Mouse (Mus musculus) gastrocnemius, postnatal 25 days (tissue): Measurements from ENCODE around the gene Cnpy2. TPM values are rescaled to one million over a fixed set of nuclear protein-coding genes. Genes with fewer than 3 reads are reported as not detected.
A peak's percentile ranks its signal among the peaks of the same experiment; 100 is the strongest.

Experiments used
- DNase-seq: peaks from one replicate; pipeline ENCODE4 v3.0.0; 2022
- total RNA-seq, 2 experiments: library from RNA; stranded (reverse); gene quantifications; 1 replicate in 1 of 2; 2 replicates in 1 of 2; pipeline ENCODE4 v1.2.3; 2021

The Cnpy2 gene
- total RNA-seq, 2 experiments from 2014 or later, result 45.5 to 47.9 TPM

DNA sequence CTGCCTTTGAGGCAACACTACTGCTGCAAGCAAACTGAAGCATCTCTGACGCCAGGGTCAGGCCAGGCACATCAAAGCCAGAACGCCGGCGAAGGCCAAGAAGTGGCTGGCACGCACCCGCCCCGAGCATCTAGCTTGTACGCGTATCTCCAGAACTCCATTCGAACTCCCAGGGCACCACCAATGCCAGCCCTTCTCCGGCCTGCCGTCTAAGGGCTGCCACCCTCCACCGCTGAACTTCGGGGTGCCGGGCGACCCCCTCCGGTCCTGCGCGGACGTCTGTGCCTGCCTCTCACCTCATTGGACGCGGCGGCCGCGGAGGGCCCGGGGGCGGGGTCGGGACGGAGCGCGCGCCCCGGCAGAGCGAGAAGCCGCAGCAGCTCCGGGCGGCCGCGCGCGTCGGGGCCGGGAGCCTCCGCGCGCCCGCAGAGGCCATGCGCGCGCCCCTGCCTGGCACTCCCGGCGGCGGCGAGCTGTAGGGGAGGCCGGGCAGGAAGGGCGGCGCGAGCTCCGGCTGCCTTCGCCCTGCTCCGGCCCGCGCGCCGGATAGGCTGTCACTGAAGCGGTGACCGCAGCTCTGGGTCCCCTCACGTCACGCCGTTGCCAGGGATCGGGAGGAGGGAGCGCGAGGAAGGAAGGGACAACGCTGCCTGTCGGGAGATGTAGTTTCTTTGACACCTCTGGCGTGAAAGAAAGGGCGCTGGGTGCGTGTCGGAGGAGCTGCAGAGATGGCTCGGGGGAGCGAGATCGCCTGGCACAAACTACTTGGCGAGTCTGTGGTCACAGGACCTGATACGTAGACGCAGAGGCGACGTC, 46.4 kb downstream of the Cnpy2 start, which contains the start of gene Coq10a:
Coq10a (minus strand) TSS at position 596 of the 816 bp plus-strand sequence.
- DNase-seq, result peak; percentile 95

DNA sequence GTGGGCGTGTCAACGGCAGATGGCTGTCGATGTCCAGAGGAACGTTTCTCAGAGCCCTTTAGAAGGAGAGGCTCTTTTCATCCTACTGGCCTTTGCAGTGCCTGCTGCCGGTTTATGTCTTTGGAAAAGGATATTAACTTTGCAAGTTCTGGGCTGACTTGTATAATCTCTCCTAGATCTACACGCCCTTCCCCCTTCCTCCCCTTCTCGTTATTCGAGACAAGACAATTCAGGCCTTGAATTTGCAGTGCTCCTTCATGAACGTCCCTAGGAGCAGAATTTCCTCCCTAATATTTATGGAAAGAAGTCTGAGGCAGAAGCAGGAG, 46.9 kb downstream of the Cnpy2 start:
- DNase-seq, result no peak

DNA sequence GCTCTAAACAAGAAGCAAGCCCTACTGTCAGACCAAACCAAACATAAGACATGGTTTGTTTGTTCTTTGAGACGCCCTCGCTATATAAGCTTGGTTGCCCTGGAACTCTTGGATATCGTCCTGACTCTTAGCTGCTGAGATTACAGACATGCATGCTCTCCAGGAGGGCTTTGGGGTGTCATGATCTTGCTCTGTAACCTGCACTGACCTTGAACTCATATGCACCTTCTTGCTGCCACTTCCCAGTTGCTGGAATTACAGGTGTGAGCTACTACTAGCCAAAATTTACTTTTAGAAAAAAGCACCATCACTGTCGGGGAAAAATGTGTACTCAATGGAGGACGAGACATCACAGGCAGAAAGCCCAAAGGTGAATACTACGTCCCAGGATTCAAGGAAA, 47.3 kb downstream of the Cnpy2 start:
- no peak for DNase-seq

DNA sequence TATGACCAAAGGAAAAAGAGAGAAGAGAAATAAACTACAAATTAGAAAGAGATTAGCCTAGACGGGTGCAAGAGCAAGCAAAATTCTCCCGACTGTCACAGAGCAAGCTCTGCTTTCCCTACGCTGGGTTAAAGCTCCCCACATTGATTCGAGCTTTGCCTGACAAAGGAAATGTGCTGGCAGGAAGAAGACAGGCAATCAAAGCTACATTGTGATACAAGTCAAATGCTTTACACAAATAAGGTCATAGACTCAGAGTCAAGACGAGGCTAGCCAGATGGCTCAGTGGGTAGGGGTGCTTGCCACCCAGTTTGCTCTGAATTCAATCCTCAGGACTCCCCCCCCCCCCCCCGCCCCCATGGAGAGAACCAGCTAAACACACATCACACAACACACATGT, 47.8 kb downstream of the Cnpy2 start:
- DNase-seq, result no peak

DNA sequence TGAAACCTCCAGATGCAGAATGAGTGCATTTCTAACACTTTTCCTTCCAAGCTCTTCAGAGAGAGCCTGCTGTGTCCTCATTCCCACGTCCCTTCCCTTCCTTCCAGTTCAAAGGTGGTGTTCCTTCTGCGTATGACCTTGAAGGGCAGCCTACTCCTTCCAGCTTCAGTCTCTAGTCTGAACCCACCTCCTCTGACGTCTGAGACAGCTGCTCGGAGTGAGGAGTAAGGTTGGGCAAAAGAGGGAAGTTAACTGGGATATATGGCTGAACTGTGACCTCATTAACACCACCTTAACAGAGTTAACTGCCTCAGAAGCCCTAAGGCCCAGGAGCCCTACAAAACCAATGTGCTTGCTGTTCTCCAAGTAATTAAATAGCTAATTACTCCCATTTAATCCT, 48.3 kb downstream of the Cnpy2 start:
- no peak for DNase-seq

DNA sequence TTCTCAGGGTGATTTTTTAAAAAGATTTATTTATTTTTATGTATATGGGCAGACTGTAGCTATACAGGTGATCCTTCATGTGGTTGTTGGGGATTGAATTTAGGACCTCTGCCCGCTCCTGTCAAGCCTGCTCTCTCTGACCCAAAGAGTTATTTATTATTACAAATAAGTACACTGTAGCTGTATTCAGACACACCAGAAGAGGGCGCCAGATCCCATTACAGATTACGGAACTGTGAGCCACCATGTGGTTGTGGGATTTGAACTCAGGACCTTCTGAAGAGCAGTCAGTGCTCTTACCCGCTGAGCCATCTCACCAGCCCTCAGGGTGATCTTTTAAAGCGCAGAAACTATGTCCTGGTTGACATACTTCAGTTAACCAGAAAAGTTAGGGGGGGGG, 49.9 kb downstream of the Cnpy2 start:
- no peak for DNase-seq

DNA sequence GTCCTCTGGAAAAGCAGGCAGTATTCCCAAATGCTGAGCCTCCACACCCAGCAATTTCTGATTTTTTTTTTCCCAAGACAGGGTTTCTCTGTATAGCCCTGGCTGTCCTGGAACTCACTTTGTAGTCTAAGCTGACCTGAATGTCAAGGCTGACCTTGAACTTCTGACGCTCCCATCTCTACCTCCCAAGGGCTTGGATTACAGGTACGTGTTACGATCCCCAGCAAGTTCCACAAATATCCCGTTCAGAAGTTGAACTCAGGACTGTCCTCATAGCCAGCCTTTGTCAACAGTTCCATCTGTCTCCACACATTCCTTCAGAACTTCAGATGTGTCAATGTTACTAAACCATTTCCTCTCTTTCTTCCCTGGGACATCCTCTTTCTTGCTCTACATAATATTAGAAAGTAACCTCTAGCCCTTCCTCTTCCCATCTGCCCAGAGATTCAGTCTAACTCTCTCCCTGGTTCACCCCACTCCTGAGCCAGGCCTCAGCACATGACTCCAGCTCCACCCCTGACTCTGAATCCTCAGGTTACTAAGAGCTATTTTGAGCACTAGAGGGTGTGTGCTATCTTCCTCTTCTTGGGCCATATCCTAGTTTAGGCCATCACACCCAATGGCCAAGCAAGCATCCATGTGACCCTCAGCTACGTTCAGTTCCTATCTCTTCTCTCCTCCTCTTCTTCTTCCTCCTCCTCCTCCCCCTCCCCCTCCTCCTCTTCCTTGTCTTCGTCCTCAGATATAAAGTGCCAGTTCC, 50.9 kb downstream of the Cnpy2 start:
- DNase-seq, result peak; percentile 70

DNA sequence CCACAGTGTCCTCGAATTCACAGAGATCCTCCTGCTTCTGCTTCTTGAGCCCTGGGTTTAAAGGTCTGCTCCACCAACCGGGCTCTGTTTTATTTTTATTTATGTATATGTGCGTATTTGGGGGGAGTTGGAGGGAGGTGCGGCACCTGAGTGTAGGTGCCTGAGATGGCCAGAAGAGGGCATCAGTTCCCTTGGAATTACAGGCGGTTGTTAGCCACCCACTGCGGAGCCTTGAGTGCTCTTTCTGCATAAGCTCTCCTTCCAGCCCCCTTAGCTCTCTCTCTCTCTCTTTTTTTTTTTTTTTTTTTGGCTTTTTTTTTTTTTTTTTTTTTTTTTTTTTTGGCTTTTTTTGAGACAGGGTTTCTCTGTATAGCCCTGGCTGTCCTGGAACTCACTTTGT, 52.1 kb downstream of the Cnpy2 start:
- no peak for DNase-seq

DNA sequence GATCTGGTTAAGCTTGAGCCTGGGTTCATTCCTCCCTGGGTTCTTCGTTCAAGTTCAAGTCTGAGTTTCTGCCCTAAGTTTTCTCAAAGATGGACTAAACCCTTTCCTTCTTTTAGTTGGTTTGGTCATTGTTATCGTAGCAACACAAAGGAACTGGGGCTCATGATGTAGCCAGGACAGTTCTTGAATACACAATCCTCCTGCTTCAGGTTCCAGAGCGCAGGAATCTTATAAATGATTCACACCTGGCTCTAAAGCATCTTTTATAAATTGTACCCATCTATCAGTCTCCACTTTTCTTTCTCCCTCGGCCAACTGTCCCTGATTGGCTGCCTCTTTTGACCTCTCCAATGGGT, 53.8 kb downstream of the Cnpy2 start:
- no peak for DNase-seq

DNA sequence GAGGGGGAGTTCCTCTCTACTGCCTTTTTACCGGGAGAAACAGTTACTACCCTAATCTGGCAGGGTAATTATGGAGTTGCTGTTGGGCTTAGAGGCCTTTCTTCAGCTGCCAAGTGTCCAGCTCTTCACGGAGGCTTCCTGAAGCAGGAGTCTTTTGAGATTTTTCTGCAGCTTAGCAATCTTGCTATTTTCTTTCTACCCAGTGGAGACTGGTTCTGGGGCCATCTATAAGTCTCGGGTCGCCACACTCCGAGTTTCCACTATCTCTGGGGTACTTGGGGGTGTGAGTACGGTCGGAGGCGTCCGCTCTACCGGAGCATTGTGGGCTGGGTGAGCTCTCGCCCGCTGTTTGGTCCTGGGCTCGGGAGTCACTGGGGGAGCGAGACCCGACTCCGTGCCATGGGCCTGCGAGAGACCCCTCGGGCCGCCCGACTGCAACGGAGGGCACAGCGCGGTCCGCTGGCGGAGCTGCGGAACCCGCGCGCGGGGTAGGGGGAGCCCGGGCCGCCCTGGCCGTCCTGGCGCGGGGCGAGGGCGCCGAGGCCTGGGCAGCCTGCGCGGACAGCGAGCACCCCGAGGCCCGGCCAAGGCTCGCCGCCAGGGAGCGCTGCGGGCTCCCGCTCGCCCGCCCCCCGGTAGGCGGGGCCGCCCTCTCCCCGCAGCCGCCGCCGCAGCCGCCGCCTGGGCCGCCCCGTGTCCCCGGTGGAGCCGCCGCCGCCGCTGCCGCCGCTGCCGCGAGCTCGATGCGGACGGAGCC, 54.4 kb downstream of the Cnpy2 start, which contains the start of gene Ankrd52:
Ankrd52 (plus strand) TSS at position 661 of the 757 bp plus-strand sequence.
- peak; percentile 90 for DNase-seq

Other genes with a start within 250 kb of the Cnpy2 start
- 1,000 to 10,000 TPM; 3,933 to 4,186 TPM for gene Atp5b, start 239.2 kb upstream of the Cnpy2 start, total RNA-seq
- 10 to 100 TPM; 11.4 to 12.0 TPM for gene Baz2a, start 230.9 kb upstream of the Cnpy2 start, total RNA-seq
- 10 to 100 TPM; 54.4 to 61.5 TPM for gene Rbms2, start 142.2 kb upstream of the Cnpy2 start, total RNA-seq
- gene Gls2, start 128.0 kb upstream of the Cnpy2 start, total RNA-seq, result under 1 TPM; 0.41 to 0.94 TPM
- gene Spryd4, start 110.7 kb upstream of the Cnpy2 start, total RNA-seq, result 10 to 100 TPM; 31.0 to 35.6 TPM
- under 1 TPM in 1 of 2 experiments, not detected in 1; 0.13 TPM for gene Mip, start 96.6 kb upstream of the Cnpy2 start, total RNA-seq
- gene Timeless, start 90.4 kb upstream of the Cnpy2 start, total RNA-seq, result 1 to 10 TPM; 2.0 to 3.5 TPM
- not detected for gene Apon, start 68.4 kb upstream of the Cnpy2 start, total RNA-seq
- gene Apof, start 53.8 kb upstream of the Cnpy2 start, total RNA-seq, result not detected
- 1 to 10 TPM; 4.6 to 4.7 TPM for gene Stat2, start 51.9 kb upstream of the Cnpy2 start, total RNA-seq
- gene Il23a, start 23.7 kb upstream of the Cnpy2 start, total RNA-seq, result not detected
- gene Pan2, start 19.1 kb upstream of the Cnpy2 start, total RNA-seq, result 1 to 10 TPM; 5.1 to 5.4 TPM
- 100 to 1,000 TPM; 589 to 611 TPM for gene Cs, start 15.3 kb downstream of the Cnpy2 start, total RNA-seq
- gene Coq10a, start 46.5 kb downstream of the Cnpy2 start, total RNA-seq, result 100 to 1,000 TPM; 443 to 454 TPM
- gene Ankrd52, start 54.7 kb downstream of the Cnpy2 start, total RNA-seq, result 10 to 100 TPM; 61.5 to 70.1 TPM
- not detected for gene Slc39a5, start 78.8 kb downstream of the Cnpy2 start, total RNA-seq
- 10 to 100 TPM; 44.7 to 47.9 TPM for gene Nabp2, start 89.0 kb downstream of the Cnpy2 start, total RNA-seq
- 10 to 100 TPM; 10.7 to 11.5 TPM for gene Rnf41, start 89.2 kb downstream of the Cnpy2 start, total RNA-seq
- 10 to 100 TPM; 40.7 to 43.9 TPM for gene Smarcc2, start 136.8 kb downstream of the Cnpy2 start, total RNA-seq
- 100 to 1,000 TPM; 179 to 253 TPM for gene Myl6, start 171.7 kb downstream of the Cnpy2 start, total RNA-seq
- 10 to 100 TPM; 20.3 to 38.5 TPM for gene Myl6b, start 176.2 kb downstream of the Cnpy2 start, total RNA-seq
- gene Esyt1, start 203.4 kb downstream of the Cnpy2 start, total RNA-seq, result 10 to 100 TPM; 12.5 to 17.6 TPM
- 1 to 10 TPM; 4.9 to 5.1 TPM for gene Zc3h10, start 225.3 kb downstream of the Cnpy2 start, total RNA-seq
- 1,000 to 10,000 TPM in 1 of 2 experiments, 100 to 1,000 TPM in 1; 972 to 1,021 TPM for gene Rpl41, start 226.8 kb downstream of the Cnpy2 start, total RNA-seq
- gene Pa2g4, start 243.5 kb downstream of the Cnpy2 start, total RNA-seq, result 10 to 100 TPM; 36.3 to 36.7 TPM